ENCODE assay signal across 18 mouse cellular contexts in genomic region chr12:96748868-96749615, GRCm38 (mm10).
DNase-seq lines count a peak whose midpoint lies in the region; ATAC-seq and TF ChIP-seq lines count a peak whose summit lies in the region.
"Had no signal": no experiment of that assay in that cellular context is flagged by ENCODE, and none has a peak within 500 bp of the region (broad histone marks: within the 10 kb centered on the region; RNA-seq: fewer than 3 reads in every experiment).

No protein-coding gene starts in this region.

- 41% methylated on average over 5 of the region's 5 CpGs for WGBS in intestine, embryonic 14.5 days
- WGBS in intestine, postnatal 0 days, result 54% methylated on average over 5 of the region's 5 CpGs
- 34% methylated on average over 5 of the region's 5 CpGs for WGBS in lung, embryonic 16.5 days
- WGBS in lung, postnatal 0 days, result 48% methylated on average over 5 of the region's 5 CpGs

- H3K27me3 ChIP-seq in intestine, embryonic 14.5 days (replicated peaks; ENCODE audit: control insufficient read depth, insufficient read depth, low read length), result no peaks in the 10 kb centered on the region
- no peaks in the 10 kb centered on the region for H3K27me3 ChIP-seq in intestine, postnatal 0 days (replicated peaks; ENCODE audit: control insufficient read depth, insufficient read depth, low read length)
- no peaks in the 10 kb centered on the region for H3K27me3 ChIP-seq in lung, embryonic 16.5 days (ENCODE audit: control insufficient read depth, insufficient read depth, low read depth, low read length)
- no peaks in the 10 kb centered on the region for H3K27me3 ChIP-seq in lung, postnatal 0 days (replicated peaks; ENCODE audit: insufficient read depth, low read length)
- H3K27me3 ChIP-seq: forebrain, embryonic 15.5 days; hindbrain, embryonic 15.5 days; liver, embryonic 12.5 days had no signal

- TF ChIP-seq EP300 in lung, postnatal 0 days (IDR thresholded peaks at IDR 0.05), result no peak

- ATAC-seq in intestine, embryonic 14.5 days (replicated peaks; ENCODE audit: low FRiP score, low TSS enrichment, low read depth), result 0 out of 2 replicates have a peak, but pooled peaks have one; percentile 55
- ATAC-seq in intestine, postnatal 0 days, result no peak
- ATAC-seq in lung, embryonic 16.5 days (ENCODE audit: low read depth), result peak; percentile 90
- ATAC-seq in lung, postnatal 0 days, result no peak
- ATAC-seq: forebrain, embryonic 15.5 days; liver, embryonic 12.5 days had no signal

- H3K9me3 ChIP-seq in intestine, embryonic 14.5 days (ENCODE audit: control insufficient read depth, low read length), result no peaks in the 10 kb centered on the region
- no peaks in the 10 kb centered on the region for H3K9me3 ChIP-seq in intestine, postnatal 0 days (ENCODE audit: control insufficient read depth)
- H3K9me3 ChIP-seq in lung, embryonic 16.5 days (ENCODE audit: control insufficient read depth, low read length), result no peaks in the 10 kb centered on the region
- no peaks in the 10 kb centered on the region for H3K9me3 ChIP-seq in lung, postnatal 0 days (ENCODE audit: low read length)
- H3K9me3 ChIP-seq: forebrain, embryonic 15.5 days; heart, embryonic 10.5 days; hindbrain, embryonic 15.5 days; liver, embryonic 12.5 days had no signal

- no peak overlapping the region for H3K4me2 ChIP-seq in intestine, embryonic 14.5 days (ENCODE audit: low read length)
- no peak overlapping the region for H3K4me2 ChIP-seq in intestine, postnatal 0 days (replicated peaks; ENCODE audit: low read depth)
- no peak overlapping the region for H3K4me2 ChIP-seq in lung, embryonic 16.5 days (ENCODE audit: low read depth, low read length)
- no peak overlapping the region for H3K4me2 ChIP-seq in lung, postnatal 0 days (replicated peaks; ENCODE audit: low read depth, low read length)
- H3K4me2 ChIP-seq: forebrain, embryonic 15.5 days; hindbrain, embryonic 15.5 days; liver, embryonic 12.5 days; midbrain, embryonic 11.5 days had no signal

- no peak overlapping the region for H3K27ac ChIP-seq in intestine, embryonic 14.5 days (ENCODE audit: low read depth)
- no peak overlapping the region for H3K27ac ChIP-seq in intestine, postnatal 0 days (ENCODE audit: low read depth, low read length)
- H3K27ac ChIP-seq in lung, embryonic 16.5 days (ENCODE audit: low read length), result peak overlapping the region; percentile 13; the same call in 1 of the 2 replicates
- no peak overlapping the region for H3K27ac ChIP-seq in lung, postnatal 0 days (ENCODE audit: low read length)
- H3K27ac ChIP-seq: forebrain, embryonic 15.5 days; heart, embryonic 10.5 days; hindbrain, embryonic 15.5 days; liver, embryonic 12.5 days had no signal

- no peak overlapping the region for H3K4me3 ChIP-seq in intestine, embryonic 14.5 days (ENCODE audit: low read depth, low read length)
- H3K4me3 ChIP-seq in intestine, postnatal 0 days (ENCODE audit: low read depth, low read length), result no peak overlapping the region
- H3K4me3 ChIP-seq in lung, embryonic 16.5 days (ENCODE audit: low read length), result no peak overlapping the region
- no peak overlapping the region for H3K4me3 ChIP-seq in lung, postnatal 0 days (ENCODE audit: low read depth, low read length)
- H3K4me3 ChIP-seq: forebrain, embryonic 15.5 days; heart, embryonic 10.5 days; hindbrain, embryonic 15.5 days; liver, embryonic 12.5 days had no signal

- H3K36me3 ChIP-seq in intestine, embryonic 14.5 days (ENCODE audit: control insufficient read depth, insufficient read depth, low read length), result no peaks in the 10 kb centered on the region
- no peaks in the 10 kb centered on the region for H3K36me3 ChIP-seq in intestine, postnatal 0 days (ENCODE audit: control insufficient read depth, insufficient read depth)
- H3K36me3 ChIP-seq in lung, embryonic 16.5 days (ENCODE audit: control insufficient read depth, insufficient read depth, low read length), result no peaks in the 10 kb centered on the region
- no peaks in the 10 kb centered on the region for H3K36me3 ChIP-seq in lung, postnatal 0 days (ENCODE audit: insufficient read depth, low read length)
- H3K36me3 ChIP-seq: forebrain, embryonic 15.5 days; heart, embryonic 10.5 days; hindbrain, embryonic 15.5 days; liver, embryonic 12.5 days had no signal

- DNase-seq in intestine, embryonic 14.5 days (ENCODE audit: low spot score), result no peak
- DNase-seq in kidney, postnatal 14 days, result peak; percentile 2
- no peak for DNase-seq in kidney, adult 18-20 months
- DNase-seq in lung, postnatal 0 days (ENCODE audit: low spot score), result no peak
- no peak for DNase-seq in layer of hippocampus, adult 9-10 months (ENCODE audit: low spot score)
- DNase-seq: adrenal gland, postnatal 10 days; cerebellum, adult 2 months; left cerebral cortex, postnatal 4 days; lung, postnatal 10 days; thymus, adult 2 months; thymus, postnatal 4 days had no signal

- no peak for TF ChIP-seq CTCF in intestine, postnatal 0 days (IDR thresholded peaks at IDR 0.05; ENCODE audit: low read depth)
- no peak for TF ChIP-seq CTCF in lung, postnatal 0 days (IDR thresholded peaks at IDR 0.05)

- H3K4me1 ChIP-seq in intestine, embryonic 14.5 days (replicated peaks; ENCODE audit: control insufficient read depth, insufficient read depth, low read length), result no peaks in the 10 kb centered on the region
- no peaks in the 10 kb centered on the region for H3K4me1 ChIP-seq in intestine, postnatal 0 days (replicated peaks; ENCODE audit: control insufficient read depth, insufficient read depth, low read length)
- H3K4me1 ChIP-seq in lung, embryonic 16.5 days (replicated peaks; ENCODE audit: control insufficient read depth, insufficient read depth, low read length), result no peaks in the 10 kb centered on the region
- H3K4me1 ChIP-seq in lung, postnatal 0 days (ENCODE audit: insufficient read depth, low read depth, low read length), result no peaks in the 10 kb centered on the region
- H3K4me1 ChIP-seq: forebrain, embryonic 15.5 days; heart, embryonic 10.5 days; hindbrain, embryonic 15.5 days; liver, embryonic 12.5 days had no signal

- no peak overlapping the region for H3K9ac ChIP-seq in intestine, embryonic 14.5 days (ENCODE audit: low read length)
- H3K9ac ChIP-seq in intestine, postnatal 0 days (ENCODE audit: low read depth, low read length), result no peak overlapping the region
- H3K9ac ChIP-seq in lung, embryonic 16.5 days (ENCODE audit: low read length), result no peak overlapping the region
- H3K9ac ChIP-seq in lung, postnatal 0 days (replicated peaks; ENCODE audit: low read depth), result no peak overlapping the region
- H3K9ac ChIP-seq: forebrain, embryonic 15.5 days; hindbrain, embryonic 15.5 days; liver, embryonic 12.5 days had no signal

Comparison
In these comparisons a context has a peak if more than half of its experiments do, and no peak if none do; other contexts are left out.
1. ATAC-seq: peak in intestine, embryonic 14.5 days (single experiment) and lung, embryonic 16.5 days (single experiment); none in intestine, postnatal 0 days (single experiment) and lung, postnatal 0 days (single experiment).